Mouse (Mus musculus): ENCODE measurements around the gene Cd300a. TPM values are rescaled to one million over a fixed set of nuclear protein-coding genes. Genes with fewer than 3 reads are reported as not detected.
A peak's percentile ranks its signal among the peaks of the same experiment; 100 is the strongest.
"Not testable (repeated sequence)": the region's sequence is repeated elsewhere in the genome, so short reads cannot be mapped to it uniquely, and the experiment has no call there.

Gene Cd300a
- polyA plus RNA-seq, 1 experiment from 2014 or later: 1.0 TPM

GRCm38 (mm10) chr11:114909538-114909937 is 19.7 kb downstream of the Cd300a start:
- H3K4me1 ChIP-seq (ENCODE audit: control insufficient read depth, insufficient read depth, low read length); H3K27ac ChIP-seq (ENCODE audit: low read depth, low read length); ATAC-seq (ENCODE audit: insufficient read depth, low FRiP score, low TSS enrichment); H3K4me2 ChIP-seq (ENCODE audit: low read depth); DNase-seq (ENCODE audit: low spot score); H3K9me3 ChIP-seq (ENCODE audit: control insufficient read depth, low read length); H3K36me3 ChIP-seq (ENCODE audit: control insufficient read depth, insufficient read depth, low read length); H3K4me3 ChIP-seq (ENCODE audit: low read depth, low read length); H3K27me3 ChIP-seq (ENCODE audit: control insufficient read depth, insufficient read depth, low read length); H3K9ac ChIP-seq (ENCODE audit: low read length): not testable (repeated sequence)
- WGBS: 54% methylated on average over 3 of the region's 3 CpGs

DNA sequence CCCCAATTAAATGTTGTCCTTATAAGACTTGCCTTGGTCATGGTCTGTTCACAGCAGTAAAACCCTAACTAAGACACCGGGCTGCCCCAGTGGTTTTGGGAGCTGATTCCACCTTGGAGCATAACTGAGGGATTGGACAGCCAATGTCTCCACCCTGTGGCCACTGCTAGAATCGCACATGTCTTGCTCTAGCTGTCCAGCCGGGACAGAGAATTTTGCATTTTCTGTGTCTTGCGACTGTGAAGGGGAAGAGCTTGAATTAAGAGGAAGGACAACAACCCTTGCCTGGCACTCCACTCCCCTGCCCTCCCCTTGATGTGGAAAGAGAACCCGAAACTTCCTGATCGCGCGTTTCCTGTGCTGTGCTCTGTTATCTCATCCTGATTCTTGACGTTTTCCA is 23.0 kb downstream of the Cd300a start:
- no peaks in the 10 kb centered on the region for H3K4me1 ChIP-seq (ENCODE audit: control insufficient read depth, insufficient read depth, low read length)
- no peaks in the 10 kb centered on the region for H3K36me3 ChIP-seq (ENCODE audit: control insufficient read depth, insufficient read depth, low read length)
- no peaks in the 10 kb centered on the region for H3K27me3 ChIP-seq (ENCODE audit: control insufficient read depth, insufficient read depth, low read length)
- H3K9ac ChIP-seq (ENCODE audit: low read length): no peak overlapping the region
- peak; percentile 84 for DNase-seq (ENCODE audit: low spot score)
- WGBS: 19% methylated on average over 9 of the region's 9 CpGs
- no peak overlapping the region for H3K4me3 ChIP-seq (ENCODE audit: low read depth, low read length)
- H3K27ac ChIP-seq (ENCODE audit: low read depth, low read length): no peak overlapping the region
- no peaks in the 10 kb centered on the region for H3K9me3 ChIP-seq (ENCODE audit: control insufficient read depth, low read length)
- H3K4me2 ChIP-seq (ENCODE audit: low read depth): no peak overlapping the region
- ATAC-seq (ENCODE audit: insufficient read depth, low FRiP score, low TSS enrichment): no peak

- H3K4me3 ChIP-seq (ENCODE audit: low read depth, low read length): no peak overlapping the region
- no peaks in the 10 kb centered on the region for H3K9me3 ChIP-seq (ENCODE audit: control insufficient read depth, low read length)
- ATAC-seq (ENCODE audit: insufficient read depth, low FRiP score, low TSS enrichment): no peak
- WGBS: 64% methylated on average over 7 of the region's 7 CpGs
- no peak overlapping the region for H3K4me2 ChIP-seq (ENCODE audit: low read depth)
- no peaks in the 10 kb centered on the region for H3K4me1 ChIP-seq (ENCODE audit: control insufficient read depth, insufficient read depth, low read length)
- H3K36me3 ChIP-seq (ENCODE audit: control insufficient read depth, insufficient read depth, low read length): no peaks in the 10 kb centered on the region
- H3K27ac ChIP-seq (ENCODE audit: low read depth, low read length): no peak overlapping the region
- H3K27me3 ChIP-seq (ENCODE audit: control insufficient read depth, insufficient read depth, low read length): no peaks in the 10 kb centered on the region
- no peak for DNase-seq (ENCODE audit: low spot score)
- H3K9ac ChIP-seq (ENCODE audit: low read length): no peak overlapping the region
Measured at GRCm38 (mm10) chr11:114914978-114915377, 25.1 kb downstream of the Cd300a start.

DNA sequence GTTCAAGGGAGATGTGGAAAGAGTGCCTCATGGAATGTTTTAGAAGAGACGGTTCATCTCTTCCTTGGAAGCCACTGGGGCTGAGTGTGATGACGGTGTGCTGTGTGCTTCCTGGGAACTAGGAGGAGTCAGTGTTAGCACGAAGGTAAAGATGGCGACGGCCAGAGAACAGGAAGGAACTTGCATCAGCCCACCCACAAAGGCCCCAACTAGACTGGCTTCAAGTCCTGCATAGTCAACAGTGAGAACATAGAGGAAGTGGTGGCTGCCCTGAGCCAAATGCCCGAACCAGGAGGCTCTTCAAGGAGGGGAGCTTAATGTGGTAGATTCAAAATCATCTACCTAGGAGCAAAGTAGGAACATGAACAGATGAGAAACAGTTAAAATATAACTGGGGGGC is 27.3 kb downstream of the Cd300a start:
- Histone ChIP-seq H3K4me3 (ENCODE audit: low read depth, low read length) (no peak overlapping the region), H3K9ac (ENCODE audit: low read length) (no peak overlapping the region), H3K36me3 (ENCODE audit: control insufficient read depth, insufficient read depth, low read length) (no peaks in the 10 kb centered on the region), H3K4me2 (ENCODE audit: low read depth) (no peak overlapping the region), H3K27ac (ENCODE audit: low read depth, low read length) (no peak overlapping the region), H3K9me3 (ENCODE audit: control insufficient read depth, low read length) (no peaks in the 10 kb centered on the region), H3K4me1 (ENCODE audit: control insufficient read depth, insufficient read depth, low read length) (no peaks in the 10 kb centered on the region), H3K27me3 (ENCODE audit: control insufficient read depth, insufficient read depth, low read length) (no peaks in the 10 kb centered on the region)
- ATAC-seq (ENCODE audit: insufficient read depth, low FRiP score, low TSS enrichment) (no peak), DNase-seq (ENCODE audit: low spot score) (no peak)
- 84% methylated on average over 6 of the region's 6 CpGs for WGBS

DNA sequence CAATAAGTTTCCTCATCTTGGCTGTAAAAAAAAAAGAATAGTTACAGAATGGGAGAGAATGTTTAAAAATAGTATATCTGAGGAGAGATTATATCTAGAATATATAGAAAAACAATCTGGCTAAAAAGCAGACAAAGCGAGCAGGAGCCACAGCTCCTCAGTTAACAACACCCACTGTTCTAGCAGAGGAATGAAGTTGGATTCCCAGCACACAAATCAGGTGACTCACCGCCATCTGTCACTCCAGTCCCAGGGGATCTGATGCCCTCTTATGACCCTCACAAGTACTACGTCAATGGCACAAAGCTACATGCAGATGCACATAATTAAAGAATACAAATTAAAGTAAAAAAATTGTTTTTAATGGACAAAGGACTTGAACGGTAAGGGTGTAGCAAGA is 32.6 kb downstream of the Cd300a start:
- H3K9me3 ChIP-seq (ENCODE audit: control insufficient read depth, low read length): no peaks in the 10 kb centered on the region
- H3K4me2 ChIP-seq (ENCODE audit: low read depth): no peak overlapping the region
- H3K27ac ChIP-seq (ENCODE audit: low read depth, low read length): no peak overlapping the region
- no peak overlapping the region for H3K9ac ChIP-seq (ENCODE audit: low read length)
- H3K4me3 ChIP-seq (ENCODE audit: low read depth, low read length): no peak overlapping the region
- no peaks in the 10 kb centered on the region for H3K27me3 ChIP-seq (ENCODE audit: control insufficient read depth, insufficient read depth, low read length)
- H3K4me1 ChIP-seq (ENCODE audit: control insufficient read depth, insufficient read depth, low read length): no peaks in the 10 kb centered on the region
- 72% methylated on average over 4 of the region's 4 CpGs for WGBS
- ATAC-seq (ENCODE audit: insufficient read depth, low FRiP score, low TSS enrichment) (no peak), DNase-seq (ENCODE audit: low spot score) (no peak)
- H3K36me3 ChIP-seq (ENCODE audit: control insufficient read depth, insufficient read depth, low read length): no peaks in the 10 kb centered on the region

- H3K4me2 ChIP-seq (ENCODE audit: low read depth): no peak overlapping the region
- H3K9me3 ChIP-seq (ENCODE audit: control insufficient read depth, low read length): no peaks in the 10 kb centered on the region
- DNase-seq (ENCODE audit: low spot score): peak; percentile 26
- no peak overlapping the region for H3K4me3 ChIP-seq (ENCODE audit: low read depth, low read length)
- H3K4me1 ChIP-seq (ENCODE audit: control insufficient read depth, insufficient read depth, low read length): no peaks in the 10 kb centered on the region
- no peaks in the 10 kb centered on the region for H3K27me3 ChIP-seq (ENCODE audit: control insufficient read depth, insufficient read depth, low read length)
- WGBS: 70% methylated on average over 4 of the region's 4 CpGs
- no peak for ATAC-seq (ENCODE audit: insufficient read depth, low FRiP score, low TSS enrichment)
- H3K27ac ChIP-seq (ENCODE audit: low read depth, low read length): no peak overlapping the region
- H3K36me3 ChIP-seq (ENCODE audit: control insufficient read depth, insufficient read depth, low read length): no peaks in the 10 kb centered on the region
- no peak overlapping the region for H3K9ac ChIP-seq (ENCODE audit: low read length)
Measured at GRCm38 (mm10) chr11:114923961-114924360, 34.1 kb downstream of the Cd300a start.

DNA sequence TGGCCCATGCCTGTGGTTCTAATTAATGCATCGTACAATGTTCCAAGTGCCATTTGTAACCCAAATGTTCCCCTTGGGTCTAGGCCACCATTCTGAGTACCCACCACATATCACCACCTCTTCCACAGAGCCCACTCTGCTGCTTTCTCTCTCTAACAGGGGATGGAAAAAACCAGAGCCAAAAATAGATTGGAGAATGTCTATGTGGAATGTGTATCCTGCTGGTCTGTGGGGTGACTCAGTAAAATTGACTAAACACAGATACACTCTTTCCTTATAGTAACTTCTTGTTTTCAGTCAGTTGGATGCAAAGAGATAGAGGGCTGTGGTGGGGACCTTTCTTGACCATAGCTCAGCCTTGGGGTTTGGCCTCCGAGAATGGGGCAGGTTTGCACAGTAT is 39.7 kb downstream of the Cd300a start:
- no peak for DNase-seq (ENCODE audit: low spot score)
- Histone ChIP-seq H3K9ac (ENCODE audit: low read length) (no peak overlapping the region), H3K27ac (ENCODE audit: low read depth, low read length) (no peak overlapping the region), H3K36me3 (ENCODE audit: control insufficient read depth, insufficient read depth, low read length) (no peaks in the 10 kb centered on the region), H3K4me1 (ENCODE audit: control insufficient read depth, insufficient read depth, low read length) (no peaks in the 10 kb centered on the region), H3K9me3 (ENCODE audit: control insufficient read depth, low read length) (no peaks in the 10 kb centered on the region), H3K27me3 (ENCODE audit: control insufficient read depth, insufficient read depth, low read length) (no peaks in the 10 kb centered on the region), H3K4me3 (ENCODE audit: low read depth, low read length) (no peak overlapping the region), H3K4me2 (ENCODE audit: low read depth) (no peak overlapping the region)
- WGBS: 89% methylated on average over 2 of the region's 2 CpGs
- ATAC-seq (ENCODE audit: insufficient read depth, low FRiP score, low TSS enrichment): no peak

DNA sequence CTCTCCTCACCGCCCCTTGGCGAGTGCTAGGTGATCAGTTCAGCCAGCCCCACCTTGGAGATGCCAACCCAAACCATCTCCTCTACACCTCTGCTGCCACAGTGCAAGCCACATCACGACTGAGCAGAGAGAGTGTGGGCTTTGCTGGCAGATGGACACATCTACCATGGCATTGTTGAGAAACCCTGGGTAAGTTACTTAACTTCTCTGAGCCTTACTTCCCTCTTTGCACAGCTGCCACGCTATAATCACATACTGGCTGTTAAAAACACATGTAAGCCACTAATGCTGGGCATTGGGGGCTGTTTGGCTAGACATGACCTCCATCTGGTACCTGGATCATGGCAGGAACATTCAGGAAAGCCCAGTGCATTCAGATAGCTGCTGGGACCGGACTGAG is 41.2 kb downstream of the Cd300a start:
- no peaks in the 10 kb centered on the region for H3K36me3 ChIP-seq (ENCODE audit: control insufficient read depth, insufficient read depth, low read length)
- no peaks in the 10 kb centered on the region for H3K27me3 ChIP-seq (ENCODE audit: control insufficient read depth, insufficient read depth, low read length)
- no peak overlapping the region for H3K4me2 ChIP-seq (ENCODE audit: low read depth)
- ATAC-seq (ENCODE audit: insufficient read depth, low FRiP score, low TSS enrichment): no peak
- WGBS: 78% methylated on average over 5 of the region's 5 CpGs
- H3K9ac ChIP-seq (ENCODE audit: low read length): no peak overlapping the region
- H3K4me3 ChIP-seq (ENCODE audit: low read depth, low read length): no peak overlapping the region
- no peaks in the 10 kb centered on the region for H3K4me1 ChIP-seq (ENCODE audit: control insufficient read depth, insufficient read depth, low read length)
- H3K9me3 ChIP-seq (ENCODE audit: control insufficient read depth, low read length): no peaks in the 10 kb centered on the region
- no peak overlapping the region for H3K27ac ChIP-seq (ENCODE audit: low read depth, low read length)
- no peak for DNase-seq (ENCODE audit: low spot score)

DNA sequence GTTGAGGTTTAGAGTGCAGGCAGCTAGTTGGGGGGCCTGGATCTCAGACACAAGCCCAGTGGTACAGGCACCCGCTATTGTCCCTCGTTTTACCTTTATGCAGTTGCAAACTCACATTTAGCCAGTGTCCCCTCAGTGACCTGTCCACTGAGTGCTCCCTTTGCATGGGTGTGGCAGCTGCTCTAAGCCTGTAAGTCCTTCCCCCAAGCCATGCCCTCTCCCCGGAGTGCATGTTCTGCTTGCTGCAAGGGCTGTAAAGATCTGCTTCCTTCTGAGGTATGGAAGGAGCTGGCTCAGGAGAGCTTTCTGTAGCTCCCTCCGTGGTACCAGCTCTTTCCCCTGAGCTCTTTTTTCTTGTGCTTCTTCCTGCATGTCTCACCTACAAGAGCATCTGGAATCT is 43.8 kb downstream of the Cd300a start:
- Histone ChIP-seq H3K9me3 (ENCODE audit: control insufficient read depth, low read length) (no peaks in the 10 kb centered on the region), H3K4me1 (ENCODE audit: control insufficient read depth, insufficient read depth, low read length) (no peaks in the 10 kb centered on the region), H3K4me3 (ENCODE audit: low read depth, low read length) (no peak overlapping the region), H3K27ac (ENCODE audit: low read depth, low read length) (no peak overlapping the region), H3K4me2 (ENCODE audit: low read depth) (no peak overlapping the region), H3K9ac (ENCODE audit: low read length) (no peak overlapping the region), H3K36me3 (ENCODE audit: control insufficient read depth, insufficient read depth, low read length) (no peaks in the 10 kb centered on the region), H3K27me3 (ENCODE audit: control insufficient read depth, insufficient read depth, low read length) (no peaks in the 10 kb centered on the region)
- 79% methylated on average over 4 of the region's 4 CpGs for WGBS
- ATAC-seq (ENCODE audit: insufficient read depth, low FRiP score, low TSS enrichment) (no peak), DNase-seq (ENCODE audit: low spot score) (no peak)
